Mouse (Mus musculus): ENCODE data around the gene Bcat2.

DNA sequence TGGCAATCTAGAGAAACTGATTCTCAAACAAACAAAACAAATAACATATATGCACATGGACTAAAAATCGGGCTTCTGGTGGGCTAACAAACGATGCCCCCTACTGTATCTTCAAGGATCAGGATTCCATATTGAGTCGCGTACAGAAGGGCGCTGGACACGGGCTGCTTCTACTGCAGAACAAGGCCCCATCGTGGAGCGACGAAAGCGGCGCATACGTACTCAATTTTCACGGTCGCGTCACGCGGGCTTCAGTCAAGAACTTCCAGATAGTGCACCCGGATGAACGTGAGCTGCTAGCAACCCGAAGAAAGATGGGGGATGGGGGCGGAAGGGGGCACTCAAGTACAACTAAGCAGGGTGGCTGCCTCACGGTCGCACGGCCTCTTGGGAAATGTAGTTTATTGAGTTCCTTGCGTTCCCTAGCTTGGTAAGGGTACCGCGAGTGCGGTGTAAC is 48.2 kb upstream of the Bcat2 start:
- TF ChIP-seq CTCF (IDR thresholded peaks at IDR 0.05; ENCODE audit: low read depth, low read length) (no peak), POLR2A (IDR thresholded peaks at IDR 0.05; ENCODE audit: extremely low read depth, insufficient read depth, low read length) (no peak)

Data from liver, adult 2 months (tissue).